Mouse (Mus musculus) T-cell, adult 66 days (primary cell): ENCODE measurements around the gene Tmem41a. TPM values are rescaled to one million over a fixed set of nuclear protein-coding genes. Genes with fewer than 3 reads are reported as not detected.

ENCODE experiments used
- total RNA-seq, 2 experiments: library from RNA; stranded (reverse); gene quantifications; 3 replicates in 1 of 2; 4 replicates in 1 of 2; pipeline ENCODE4 v1.2.4; 2023

The Tmem41a gene
- total RNA-seq, result 10 to 100 TPM; 10.2 to 11.4 TPM

DNA sequence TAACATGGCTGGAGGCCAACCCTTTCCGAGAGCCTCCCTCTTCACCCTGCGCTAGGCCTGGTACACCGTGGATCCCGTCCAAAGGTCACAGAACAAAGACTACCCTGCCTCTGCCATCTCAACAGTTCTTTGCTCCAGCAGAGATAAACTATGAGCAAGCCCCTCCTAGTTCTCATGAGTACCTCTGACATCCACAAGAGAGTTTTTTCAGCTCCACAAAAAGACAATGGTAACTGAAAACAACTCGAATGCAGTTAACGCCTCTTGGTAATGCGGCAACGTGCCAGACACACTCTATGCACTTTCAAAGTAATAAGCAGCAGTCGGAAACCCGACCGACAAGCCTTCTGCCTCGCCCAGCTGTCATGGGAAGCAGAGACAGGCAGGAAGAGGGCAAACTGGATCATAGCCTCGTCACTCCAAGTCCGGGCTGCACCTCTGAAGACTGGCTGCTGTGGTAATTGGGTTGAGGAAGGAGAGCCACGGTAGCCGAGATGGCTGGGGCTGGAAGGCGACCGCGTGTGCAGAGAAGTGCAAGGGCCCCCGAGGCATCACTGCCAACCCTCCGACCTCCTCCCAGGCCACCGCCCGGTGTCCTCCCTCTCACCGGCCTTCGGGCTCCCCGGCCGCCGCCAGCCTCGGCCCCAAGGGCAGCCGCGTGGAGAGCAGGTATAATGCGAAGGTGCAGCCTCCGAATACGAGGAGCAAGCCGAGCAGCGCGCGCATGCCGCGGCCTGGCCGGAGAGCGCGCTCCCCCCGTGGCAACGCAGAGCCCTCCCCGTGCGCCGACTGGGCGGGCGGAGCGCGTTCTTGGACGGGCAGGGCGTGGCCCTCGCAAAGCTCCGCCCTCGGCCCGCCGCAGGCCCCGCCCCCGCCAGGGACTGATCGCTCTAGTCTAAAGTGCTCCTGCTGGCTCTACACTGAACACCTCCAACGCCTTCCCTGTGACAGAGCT is at the start of gene Tmem41a:
Gene Tmem41a (minus strand): TSS at position 792 of the 955 bp plus-strand sequence.

DNA sequence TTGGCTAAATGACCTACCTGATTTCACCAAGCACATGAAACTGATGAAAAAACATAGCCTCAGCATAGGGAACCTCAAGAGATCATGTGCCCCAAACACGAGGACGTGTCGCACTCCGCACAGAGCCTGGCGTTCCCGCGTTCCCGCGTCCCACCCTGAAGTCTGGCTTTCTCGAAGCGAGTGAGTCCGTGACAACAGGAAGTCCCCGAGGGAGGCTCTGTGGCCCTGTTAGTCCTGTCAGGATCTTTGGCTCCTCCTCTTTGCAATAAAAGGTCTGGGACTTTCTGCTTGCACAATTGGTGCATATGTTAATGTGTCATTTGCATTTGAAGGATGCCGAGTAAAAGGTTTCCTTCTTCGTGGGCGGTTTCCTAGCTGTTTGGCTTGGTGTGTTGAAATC is 48.0 kb upstream of the Tmem41a start, which contains the start of gene Liph:
Gene Liph (minus strand): TSS at position 360 of the 400 bp plus-strand sequence.

Other genes starting within 250 kb of the Tmem41a start
- gene Ehhadh, start 159.7 kb downstream of the Tmem41a start, total RNA-seq, result 1 to 10 TPM; 4.1 to 5.7 TPM
- gene Map3k13, start 153.2 kb downstream of the Tmem41a start, total RNA-seq, result under 1 TPM; 0.58 to 0.92 TPM
- not detected for gene Liph, start 48.1 kb upstream of the Tmem41a start, total RNA-seq
- 100 to 1,000 TPM; 107 to 109 TPM for gene Senp2, start 61.9 kb upstream of the Tmem41a start, total RNA-seq
- gene Igf2bp2, start 215.7 kb upstream of the Tmem41a start, total RNA-seq, result under 1 TPM; 0.27 to 0.64 TPM